Mouse (Mus musculus) cortical plate, adult 2 months (tissue): ENCODE measurements around the gene Ntsr2.

Experiments
- CTCF ChIP-seq: fragments of 200-500 bp; IDR thresholded peaks from 2 replicates; pipeline ENCODE4 v1.5.1; 2011; ENCODE audit warnings: mild to moderate bottlenecking, control low read depth, low read length; ENCODE audit not compliant: insufficient read depth; ENCODE audit errors: extremely low read depth
- POLR2A ChIP-seq: fragments of 200-500 bp; IDR thresholded peaks from 2 replicates; pipeline ENCODE4 v1.6.1; 2011; ENCODE audit warnings: mild to moderate bottlenecking, low read length, control low read depth; ENCODE audit not compliant: insufficient read depth; ENCODE audit errors: extremely low read depth

DNA sequence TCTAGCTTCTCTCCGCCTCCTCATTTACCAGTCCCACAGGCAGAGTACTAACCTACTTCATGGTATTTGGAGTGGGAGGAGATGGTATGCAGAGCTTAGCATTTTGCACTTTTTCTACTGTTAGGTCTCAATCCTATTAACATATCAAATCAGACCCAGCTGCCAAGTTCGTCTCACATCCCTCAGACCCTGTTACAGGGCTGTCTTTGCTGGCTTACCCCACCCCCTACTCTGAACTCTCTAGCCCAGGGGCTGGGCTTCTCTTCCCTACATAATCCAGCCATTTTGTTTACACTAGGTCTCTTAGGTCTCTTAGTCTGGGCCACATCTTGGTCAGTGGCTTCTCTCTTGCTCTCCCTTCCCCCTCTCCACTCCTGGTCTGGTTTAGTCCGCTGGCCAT lies 16.0 kb downstream of the Ntsr2 start:
- TF ChIP-seq CTCF (no peak), POLR2A (no peak)
